Mouse (Mus musculus) liver, adult 2 months (tissue): ENCODE measurements around the gene Trappc6a.

Experiments
- CTCF ChIP-seq: fragments of 200-500 bp; IDR thresholded peaks from 2 replicates; pipeline ENCODE4 v1.5.1; 2011; ENCODE audit warnings: low read depth, low read length, control low read depth
- POLR2A ChIP-seq: fragments of 200-500 bp; IDR thresholded peaks from 2 replicates; pipeline ENCODE4 v1.6.1; 2011; ENCODE audit warnings: low read length, control low read depth; ENCODE audit not compliant: insufficient read depth; ENCODE audit errors: extremely low read depth

GRCm38 (mm10) chr7:19508924-19509568, 851 bp downstream of the Trappc6a start:
- TF ChIP-seq CTCF (no peak), POLR2A (no peak)
